Mouse (Mus musculus) hindbrain, embryonic 13.5 days (tissue): ENCODE measurements around the gene Malsu1. TPM values are rescaled to one million over a fixed set of nuclear protein-coding genes. Genes with fewer than 3 reads are reported as not detected.

ENCODE experiments used
- ATAC-seq: fragments of 200-750 bp; cut with Nextera tagmentation; 2 replicates; pipeline ENCODE4 v1.8.0; 2017; ENCODE audit warnings: moderate TSS enrichment; ENCODE audit not compliant: low FRiP score
- H3K27ac ChIP-seq: fragments of 300-500 bp; sonication (generic); 2 replicates; pipeline ENCODE4 v1.5.1; 2015; ENCODE audit warnings: inconsistent platforms, mild to moderate bottlenecking, moderate library complexity
- H3K27me3 ChIP-seq: fragments of 300-500 bp; sonication (generic); 2 replicates; pipeline ENCODE4 v1.6.1; 2015; ENCODE audit warnings: mild to moderate bottlenecking, inconsistent platforms
- H3K36me3 ChIP-seq: fragments of 300-500 bp; sonication (generic); 2 replicates; pipeline ENCODE4 v1.6.1; 2015; ENCODE audit warnings: mild to moderate bottlenecking, inconsistent platforms
- H3K4me1 ChIP-seq: fragments of 300-500 bp; sonication (generic); replicated peaks from 2 replicates; pipeline ENCODE4 v1.6.1; 2015; ENCODE audit warnings: inconsistent platforms
- H3K4me2 ChIP-seq: fragments of 300-500 bp; sonication (generic); 2 replicates; pipeline ENCODE4 v1.6.1; 2015; ENCODE audit warnings: inconsistent platforms, mild to moderate bottlenecking, moderate library complexity
- H3K4me3 ChIP-seq: fragments of 300-500 bp; sonication (generic); 2 replicates; pipeline ENCODE4 v1.5.1; 2015; ENCODE audit warnings: mild to moderate bottlenecking, inconsistent platforms
- H3K9ac ChIP-seq: fragments of 300-500 bp; sonication (generic); 2 replicates; pipeline ENCODE4 v1.6.1; 2015; ENCODE audit warnings: mild to moderate bottlenecking, inconsistent platforms
- H3K9me3 ChIP-seq: fragments of 300-500 bp; sonication (generic); 2 replicates; pipeline ENCODE4 v1.6.1; 2016; ENCODE audit warnings: inconsistent platforms
- WGBS: fragments of 180-500 bp; shearing (Covaris S2); methylation state at CpG from one replicate; pipeline ENCODE4 v1.1.7; 2015; 5-methylcytosine and 5-hydroxymethylcytosine counted together
- polyA plus RNA-seq: library from polyadenylated mRNA; unstranded; fragments of >200 nt; fragmentation: Nextera tagmentation; extraction: Ambion mirVana; gene quantifications from 2 replicates; pipeline ENCODE4 v1.2.1, GENCODE M21; 2015

The Malsu1 gene
- polyA plus RNA-seq, 1 experiment from 2014 or later = 73.6 TPM

DNA sequence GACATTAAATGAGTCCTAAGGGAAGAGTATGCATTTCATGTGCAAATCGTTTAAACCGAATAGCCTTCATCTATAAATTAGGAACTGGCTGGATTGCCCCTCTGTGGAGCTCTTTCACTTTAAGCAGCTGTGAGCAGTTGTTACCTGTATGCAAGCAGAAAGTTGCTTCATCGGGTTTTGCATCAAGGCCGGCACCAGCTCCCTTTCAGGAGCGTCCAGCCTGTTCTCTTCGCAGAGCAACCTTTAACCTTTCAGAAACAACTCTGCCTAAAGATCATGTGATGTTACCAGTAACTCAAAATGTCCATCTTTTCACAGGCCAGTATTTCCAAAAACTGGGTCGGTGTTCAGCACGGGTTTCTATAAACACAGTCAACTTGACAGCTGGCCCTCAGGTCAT lies 26.6 kb upstream of the Malsu1 start:
- Histone ChIP-seq H3K4me3 (no peak overlapping the region), H3K9ac (no peak overlapping the region), H3K9me3 (no peaks in the 10 kb centered on the region), H3K4me2 (no peak overlapping the region), H3K27ac (no peak overlapping the region), H3K36me3 (no peaks in the 10 kb centered on the region), H3K27me3 (no peaks in the 10 kb centered on the region), H3K4me1 (peaks cover 3% of the 10 kb centered on the region; the same call in 1 of the 2 replicates)
- no peak for ATAC-seq
- 78% methylated on average over 8 of the region's 8 CpGs for WGBS

DNA sequence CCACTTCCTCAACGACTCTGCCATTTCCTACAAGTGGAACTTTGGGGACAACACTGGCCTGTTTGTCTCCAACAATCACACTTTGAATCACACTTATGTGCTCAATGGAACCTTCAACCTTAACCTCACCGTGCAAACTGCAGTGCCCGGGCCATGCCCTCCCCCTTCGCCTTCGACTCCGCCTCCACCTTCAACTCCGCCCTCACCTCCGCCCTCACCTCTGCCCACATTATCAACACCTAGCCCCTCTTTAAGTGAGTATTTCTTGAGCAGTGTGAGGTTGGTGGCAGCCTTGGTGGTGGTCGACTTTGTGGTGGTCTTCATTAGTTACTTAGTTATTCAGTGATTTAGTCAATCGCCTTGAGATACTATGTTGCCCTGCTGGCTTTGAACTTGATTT lies 25.7 kb upstream of the Malsu1 start:
- H3K4me3 ChIP-seq = no peak overlapping the region
- H3K27me3 ChIP-seq = no peaks in the 10 kb centered on the region
- no peaks in the 10 kb centered on the region for H3K9me3 ChIP-seq
- WGBS = 81% methylated on average over 10 of the region's 10 CpGs
- ATAC-seq = no peak
- H3K4me2 ChIP-seq = no peak overlapping the region
- peaks cover 3% of the 10 kb centered on the region; the same call in 1 of the 2 replicates for H3K4me1 ChIP-seq
- H3K9ac ChIP-seq = no peak overlapping the region
- no peaks in the 10 kb centered on the region for H3K36me3 ChIP-seq
- no peak overlapping the region for H3K27ac ChIP-seq

DNA sequence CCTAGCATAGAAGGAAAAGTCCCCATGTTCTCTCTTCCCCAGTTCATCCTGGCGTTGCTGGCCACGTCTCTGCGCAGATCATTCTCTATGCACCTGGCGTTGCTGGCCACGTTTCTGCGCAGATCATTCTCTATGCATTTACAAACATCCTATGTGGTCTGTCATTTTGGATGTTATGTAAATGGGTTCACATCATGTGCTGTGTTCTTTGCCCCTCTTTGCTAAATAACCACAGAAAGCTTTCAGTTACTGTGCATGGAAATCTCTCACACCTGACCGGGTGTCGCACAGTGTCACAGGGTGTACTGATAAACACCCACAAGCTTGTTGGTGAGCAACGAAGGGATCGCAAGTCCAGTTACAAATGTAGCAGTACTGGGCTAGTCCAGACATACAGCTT lies 25.2 kb upstream of the Malsu1 start:
- H3K4me2 ChIP-seq = no peak overlapping the region
- H3K4me3 ChIP-seq = no peak overlapping the region
- H3K27me3 ChIP-seq = no peaks in the 10 kb centered on the region
- H3K9me3 ChIP-seq = no peaks in the 10 kb centered on the region
- ATAC-seq = no peak
- H3K4me1 ChIP-seq = peaks cover 3% of the 10 kb centered on the region; the same call in 1 of the 2 replicates
- no peak overlapping the region for H3K27ac ChIP-seq
- no peak overlapping the region for H3K9ac ChIP-seq
- WGBS = 88% methylated on average over 10 of the region's 10 CpGs
- no peaks in the 10 kb centered on the region for H3K36me3 ChIP-seq

DNA sequence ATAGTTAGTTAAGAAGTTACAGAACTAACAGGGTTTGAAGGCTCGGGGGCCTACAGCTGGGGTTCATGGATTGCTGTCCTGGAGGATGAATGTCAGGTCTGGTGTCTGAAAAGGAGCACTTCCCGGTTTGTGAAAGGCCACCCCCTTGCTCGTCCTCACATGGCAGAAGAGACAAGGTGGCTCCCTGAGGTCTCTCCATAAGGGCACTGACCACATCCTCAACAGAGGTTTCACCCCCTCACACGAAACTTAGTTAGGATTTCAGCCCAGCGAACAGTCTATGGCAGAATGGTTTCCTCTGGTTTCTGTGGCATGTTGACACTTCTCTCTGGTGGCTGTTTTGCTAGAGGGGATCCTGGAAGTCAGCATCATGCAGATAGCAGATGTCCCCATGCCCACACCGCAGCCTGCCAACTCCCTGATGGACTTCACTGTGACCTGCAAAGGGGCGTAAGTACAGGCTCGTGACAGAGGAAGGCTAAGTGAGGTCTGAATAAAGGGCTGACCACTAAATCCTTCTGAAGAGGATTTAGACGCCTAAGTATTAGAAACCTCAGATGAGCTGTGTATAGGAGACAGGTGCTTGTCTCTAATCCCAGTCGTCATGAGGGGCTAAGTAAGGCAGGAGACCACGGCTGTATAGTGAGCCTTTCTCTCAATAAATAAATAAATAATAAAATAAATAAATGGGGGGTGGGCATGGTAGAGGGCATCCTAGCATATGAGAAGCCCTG lies 22.8 kb upstream of the Malsu1 start:
- H3K4me1 ChIP-seq = peaks cover 12% of the 10 kb centered on the region
- H3K27me3 ChIP-seq = no peaks in the 10 kb centered on the region
- H3K27ac ChIP-seq = no peak overlapping the region
- H3K9me3 ChIP-seq = no peaks in the 10 kb centered on the region
- no peak overlapping the region for H3K9ac ChIP-seq
- no peak for ATAC-seq
- no peak overlapping the region for H3K4me2 ChIP-seq
- 72% methylated on average over 11 of the region's 11 CpGs for WGBS
- no peak overlapping the region for H3K4me3 ChIP-seq
- no peaks in the 10 kb centered on the region for H3K36me3 ChIP-seq

DNA sequence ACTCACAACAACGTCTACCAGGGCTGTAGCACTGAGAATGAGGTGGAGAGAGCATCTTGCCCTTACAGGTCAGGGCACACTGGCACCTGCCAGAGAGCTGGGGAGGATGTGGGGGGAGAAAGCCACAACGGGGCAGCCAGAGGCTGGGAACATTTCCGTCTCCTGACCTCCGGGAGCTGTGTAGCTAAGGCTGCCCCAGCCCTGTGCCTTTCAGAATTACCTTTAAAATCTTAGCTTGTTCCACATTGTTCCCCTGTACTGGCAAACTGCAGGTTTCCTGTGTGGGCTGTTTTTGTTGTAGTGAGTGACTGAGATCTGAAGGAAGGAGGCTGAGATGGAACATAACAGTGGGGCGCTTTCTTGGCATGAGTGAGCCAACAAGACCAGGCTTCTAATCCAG lies 21.4 kb upstream of the Malsu1 start:
- Histone ChIP-seq H3K4me3 (no peak overlapping the region), H3K9me3 (no peaks in the 10 kb centered on the region), H3K36me3 (no peaks in the 10 kb centered on the region), H3K9ac (no peak overlapping the region), H3K4me1 (peaks cover 16% of the 10 kb centered on the region), H3K27ac (no peak overlapping the region), H3K27me3 (no peaks in the 10 kb centered on the region), H3K4me2 (no peak overlapping the region)
- WGBS = 76% methylated on average over 5 of the region's 5 CpGs
- ATAC-seq = no peak

DNA sequence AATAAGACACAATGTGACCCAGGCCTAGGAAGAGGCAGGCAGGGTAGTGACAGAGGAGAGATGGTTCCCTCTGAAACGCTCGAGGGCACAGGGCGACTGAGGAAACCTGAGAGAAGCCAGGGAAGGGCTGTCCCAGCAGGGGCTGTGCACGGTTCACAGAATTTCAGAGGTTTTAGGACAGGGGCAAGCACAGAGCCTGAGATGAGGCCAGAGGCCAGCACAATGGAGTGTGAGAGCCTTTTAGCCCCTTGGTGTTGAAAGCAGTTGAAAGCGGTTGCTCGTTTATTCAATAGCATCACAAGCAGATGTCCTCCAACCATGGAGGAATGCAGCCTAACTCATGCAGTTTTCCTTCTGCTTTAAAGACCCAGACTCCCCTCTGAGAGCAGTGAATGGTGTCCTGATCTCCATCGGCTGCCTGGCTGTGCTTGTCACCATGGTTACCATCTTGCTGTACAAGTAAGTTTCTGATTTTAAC lies 18.3 kb upstream of the Malsu1 start:
- ATAC-seq = peak; percentile 57
- Histone ChIP-seq H3K4me2 (no peak overlapping the region), H3K27ac (peak overlapping the region; percentile 68; the same call in 1 of the 2 replicates), H3K27me3 (no peaks in the 10 kb centered on the region), H3K4me3 (no peak overlapping the region), H3K9ac (no peak overlapping the region), H3K4me1 (peaks cover 13% of the 10 kb centered on the region), H3K36me3 (no peaks in the 10 kb centered on the region), H3K9me3 (no peaks in the 10 kb centered on the region)
- WGBS = 4% methylated on average over 7 of the region's 7 CpGs

DNA sequence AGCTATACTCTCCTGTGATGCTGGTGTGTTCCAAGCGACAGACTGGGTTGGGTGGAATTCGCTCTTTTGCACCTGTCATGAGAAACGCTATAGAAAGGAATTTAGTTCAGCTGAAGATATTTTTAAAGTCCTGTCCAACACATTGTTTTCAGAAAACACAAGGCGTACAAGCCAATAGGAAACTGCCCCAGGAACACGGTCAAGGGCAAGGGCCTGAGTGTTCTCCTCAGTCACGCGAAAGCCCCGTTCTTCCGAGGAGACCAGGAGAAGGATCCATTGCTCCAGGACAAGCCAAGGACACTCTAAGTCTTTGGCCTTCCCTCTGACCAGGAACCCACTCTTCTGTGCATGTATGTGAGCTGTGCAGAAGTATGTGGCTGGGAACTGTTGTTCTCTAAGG lies 17.6 kb upstream of the Malsu1 start:
- H3K27me3 ChIP-seq = no peaks in the 10 kb centered on the region
- H3K9ac ChIP-seq = no peak overlapping the region
- WGBS = 50% methylated on average over 9 of the region's 9 CpGs
- no peak overlapping the region for H3K4me3 ChIP-seq
- no peak overlapping the region for H3K4me2 ChIP-seq
- H3K27ac ChIP-seq = no peak overlapping the region
- peaks cover 13% of the 10 kb centered on the region for H3K4me1 ChIP-seq
- H3K9me3 ChIP-seq = no peaks in the 10 kb centered on the region
- no peaks in the 10 kb centered on the region for H3K36me3 ChIP-seq
- ATAC-seq = no peak

DNA sequence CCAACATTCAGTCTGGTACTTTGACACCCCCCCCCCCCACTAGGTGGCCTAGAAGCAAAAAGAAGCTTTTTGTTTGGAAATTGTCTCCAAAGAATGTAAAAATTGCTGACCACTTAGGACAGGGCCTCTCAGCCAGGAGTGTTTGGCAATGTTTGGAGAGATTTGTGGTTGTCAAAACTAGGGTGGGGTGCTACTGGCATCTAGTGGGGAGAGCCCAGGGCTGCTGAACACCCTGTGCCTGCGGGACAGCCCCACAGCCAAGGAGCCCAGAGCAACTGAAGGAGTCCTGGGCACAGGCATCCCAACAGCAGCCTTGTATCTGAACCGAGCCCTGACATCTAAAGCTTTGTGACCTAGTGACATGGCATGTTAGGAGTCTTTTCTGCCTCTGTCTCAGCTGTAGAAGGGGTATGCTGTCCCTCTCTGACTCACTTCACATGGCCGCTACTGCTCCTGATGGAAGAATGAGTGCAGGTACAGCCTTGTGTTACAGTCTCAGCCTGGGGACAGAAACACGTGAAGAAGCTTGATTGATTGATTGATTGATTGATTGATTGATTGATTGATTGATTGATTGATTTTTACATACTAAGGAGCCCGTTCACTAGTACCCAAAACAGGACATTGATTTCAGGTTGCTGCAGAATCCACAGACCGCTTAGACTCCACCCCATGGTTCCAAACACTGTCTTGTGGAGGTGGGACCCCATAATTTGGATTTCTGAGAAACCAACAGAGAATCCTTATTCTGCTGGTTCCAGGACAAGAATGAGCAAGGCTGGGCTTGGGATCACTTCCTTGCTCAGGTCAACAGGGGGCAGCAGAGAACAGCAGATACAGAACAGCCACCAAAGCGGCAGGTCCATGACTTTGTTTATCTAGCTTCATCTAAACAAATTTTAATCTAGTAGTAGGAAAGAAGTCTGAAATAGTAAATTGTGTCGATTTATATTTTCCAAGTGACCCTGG lies 16.3 kb upstream of the Malsu1 start:
- no peaks in the 10 kb centered on the region for H3K36me3 ChIP-seq

DNA sequence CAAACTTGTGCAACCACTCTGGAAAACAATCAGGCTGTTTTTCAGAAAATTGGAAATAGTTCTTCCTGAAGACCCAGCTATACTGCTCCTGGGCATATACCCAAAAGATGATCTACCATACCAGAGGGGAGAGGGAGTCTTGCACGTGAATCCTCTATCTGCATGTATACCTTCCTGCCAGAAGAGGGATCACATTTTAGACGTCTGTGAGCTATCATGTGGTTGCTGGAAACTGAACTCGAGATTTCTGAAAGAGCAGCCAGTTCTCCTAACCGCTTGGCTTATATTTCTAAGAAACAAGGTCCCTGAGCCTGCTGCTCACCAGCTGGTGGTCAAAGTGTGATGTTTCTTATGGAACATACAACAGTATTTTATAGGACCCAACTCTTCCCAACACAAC lies 5.2 kb upstream of the Malsu1 start:
- WGBS = 50% methylated on average over 4 of the region's 4 CpGs
- no peak for ATAC-seq
- Histone ChIP-seq H3K4me1 (no peaks in the 10 kb centered on the region), H3K36me3 (no peaks in the 10 kb centered on the region), H3K9ac (no peak overlapping the region), H3K27me3 (no peaks in the 10 kb centered on the region), H3K27ac (no peak overlapping the region), H3K4me3 (no peak overlapping the region), H3K4me2 (no peak overlapping the region), H3K9me3 (no peaks in the 10 kb centered on the region)

More for the DNA sequence above, 16.3 kb upstream of the Malsu1 start:
- H3K4me3 ChIP-seq = no peak overlapping the region
- 34% methylated on average over 8 of the region's 8 CpGs for WGBS
- H3K27me3 ChIP-seq = no peaks in the 10 kb centered on the region
- peaks cover 13% of the 10 kb centered on the region for H3K4me1 ChIP-seq
- H3K9me3 ChIP-seq = no peaks in the 10 kb centered on the region
- ATAC-seq = peak; percentile 70; the same call in 1 of the 2 replicates
- H3K27ac ChIP-seq = no peak overlapping the region
- H3K4me2 ChIP-seq = no peak overlapping the region
- H3K9ac ChIP-seq = no peak overlapping the region

DNA sequence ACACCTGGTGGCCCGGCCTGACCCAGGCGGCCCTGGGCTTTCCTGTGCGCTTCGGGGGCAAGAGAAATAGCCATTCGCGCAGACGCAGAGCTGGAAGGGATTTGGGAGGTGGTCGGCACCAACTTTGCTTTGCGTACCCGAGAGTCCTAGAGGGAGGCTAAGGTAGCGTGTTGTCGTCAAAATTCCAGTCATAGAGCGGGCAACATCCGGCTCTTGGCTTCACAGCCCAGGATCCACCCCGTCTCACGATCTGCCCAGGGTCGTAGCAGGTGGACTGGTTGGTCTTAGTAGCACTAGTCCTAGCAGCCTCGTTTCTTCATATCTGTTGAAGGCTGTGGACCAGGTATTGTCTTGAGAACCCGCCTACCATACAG lies 509 bp downstream of the Malsu1 start:
- H3K36me3 ChIP-seq = no peaks in the 10 kb centered on the region
- WGBS = 2% methylated on average over 19 of the region's 19 CpGs
- no peaks in the 10 kb centered on the region for H3K9me3 ChIP-seq
- peak overlapping the region; percentile 97 for H3K9ac ChIP-seq
- H3K4me3 ChIP-seq = peak overlapping the region; percentile 98
- H3K27me3 ChIP-seq = no peaks in the 10 kb centered on the region
- peak overlapping the region; percentile 89 for H3K27ac ChIP-seq
- peak overlapping the region; percentile 77 for H3K4me2 ChIP-seq
- peak; percentile 84 for ATAC-seq
- H3K4me1 ChIP-seq = peaks cover 20% of the 10 kb centered on the region

DNA sequence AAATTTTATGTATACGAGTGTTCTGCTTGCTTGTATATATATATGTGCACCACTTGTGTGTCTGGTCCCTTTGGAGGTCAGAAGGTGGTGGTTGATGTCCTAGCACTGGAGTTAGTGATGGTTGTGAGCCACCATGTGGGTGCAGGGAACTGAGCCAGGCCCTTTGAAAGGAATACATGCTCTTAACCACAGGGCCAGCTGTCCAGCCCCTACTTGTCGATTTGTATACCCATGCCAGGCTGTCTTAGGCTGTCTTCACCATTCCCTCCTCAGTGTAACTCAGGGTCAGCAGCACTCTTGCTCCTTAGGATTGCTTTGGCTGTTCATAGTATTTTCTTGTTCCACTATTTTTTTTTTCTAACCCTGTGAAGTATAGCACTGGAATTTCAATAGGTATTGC lies 4.3 kb downstream of the Malsu1 start:
- ATAC-seq = no peak
- WGBS = 92% methylated on average over 2 of the region's 2 CpGs

DNA sequence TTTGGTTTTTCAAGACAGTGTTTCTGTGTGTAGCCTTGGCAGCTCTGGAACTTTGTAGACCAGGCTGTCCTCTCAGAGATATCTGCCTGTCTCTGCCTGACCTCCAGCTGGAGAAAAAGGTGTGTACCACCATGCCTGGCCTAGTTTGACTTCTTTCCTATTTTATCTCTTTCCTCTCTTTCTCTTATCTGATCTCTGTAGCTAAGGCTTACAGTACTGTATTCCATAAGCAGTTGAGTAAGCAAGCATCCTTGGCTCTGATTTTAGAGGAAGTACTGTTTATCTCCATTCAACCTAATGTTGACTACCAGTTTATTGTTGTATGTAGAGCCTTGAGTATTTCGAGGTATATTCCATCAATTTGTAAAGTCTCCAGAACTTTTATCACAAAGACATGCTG lies 5.7 kb downstream of the Malsu1 start:
- Histone ChIP-seq H3K4me3 (no peak overlapping the region), H3K4me1 (peaks cover 18% of the 10 kb centered on the region), H3K9ac (no peak overlapping the region), H3K9me3 (no peaks in the 10 kb centered on the region), H3K4me2 (no peak overlapping the region), H3K36me3 (peaks cover 16% of the 10 kb centered on the region), H3K27ac (no peak overlapping the region), H3K27me3 (no peaks in the 10 kb centered on the region)
- ATAC-seq = no peak
- 95% methylated on average over 1 of the region's 1 CpGs for WGBS

More for the DNA sequence above, 4.3 kb downstream of the Malsu1 start:
- no peak overlapping the region for H3K9ac ChIP-seq
- no peak overlapping the region for H3K4me3 ChIP-seq
- no peak overlapping the region for H3K27ac ChIP-seq
- peaks cover 2% of the 10 kb centered on the region; the same call in 1 of the 2 replicates for H3K36me3 ChIP-seq
- no peak overlapping the region for H3K4me2 ChIP-seq
- H3K27me3 ChIP-seq = no peaks in the 10 kb centered on the region
- peaks cover 20% of the 10 kb centered on the region for H3K4me1 ChIP-seq
- no peaks in the 10 kb centered on the region for H3K9me3 ChIP-seq
